Mouse (Mus musculus) heart, embryonic 11.5 days (tissue): ENCODE measurements around the gene Cecr2. TPM values are rescaled to one million over a fixed set of nuclear protein-coding genes. Genes with fewer than 3 reads are reported as not detected.

ENCODE experiments used
- ATAC-seq: fragments of 200-750 bp; cut with Nextera tagmentation; replicated peaks from 2 replicates; pipeline ENCODE4 v1.8.0; 2017; ENCODE audit warnings: moderate library complexity; ENCODE audit not compliant: insufficient number of reproducible peaks, low FRiP score, low TSS enrichment
- H3K27ac ChIP-seq: fragments of 300-500 bp; sonication (generic); 2 replicates; pipeline ENCODE4 v1.5.1; 2014; ENCODE audit warnings: mild to moderate bottlenecking, low read depth, low read length
- H3K27me3 ChIP-seq: fragments of 300-500 bp; sonication (generic); 2 replicates; pipeline ENCODE4 v1.6.1; 2014; ENCODE audit warnings: mild to moderate bottlenecking, low read length, mixed read lengths; ENCODE audit not compliant: control insufficient read depth, insufficient read depth
- H3K36me3 ChIP-seq: fragments of 300-500 bp; sonication (generic); 2 replicates; pipeline ENCODE4 v1.6.1; 2014; ENCODE audit warnings: mild to moderate bottlenecking, low read length, moderate library complexity, mixed read lengths; ENCODE audit not compliant: control insufficient read depth, insufficient read depth
- H3K4me1 ChIP-seq: fragments of 300-500 bp; sonication (generic); 2 replicates; pipeline ENCODE4 v1.6.1; 2014; ENCODE audit warnings: low read length; ENCODE audit not compliant: control insufficient read depth, insufficient read depth
- H3K4me2 ChIP-seq: fragments of 300-500 bp; sonication (generic); 2 replicates; pipeline ENCODE4 v1.6.1; 2014; ENCODE audit warnings: mild to moderate bottlenecking, moderate library complexity
- H3K4me3 ChIP-seq: fragments of 300-500 bp; sonication (generic); 2 replicates; pipeline ENCODE4 v1.5.1; 2014; ENCODE audit warnings: low read depth, low read length
- H3K9ac ChIP-seq: fragments of 300-500 bp; sonication (generic); 2 replicates; pipeline ENCODE4 v1.6.1; 2014; ENCODE audit warnings: mild to moderate bottlenecking, low read depth, low read length, moderate library complexity
- H3K9me3 ChIP-seq: fragments of 300-500 bp; sonication (generic); replicated peaks from 2 replicates; pipeline ENCODE4 v1.6.1; 2016; ENCODE audit warnings: low read length; ENCODE audit not compliant: control insufficient read depth
- WGBS: fragments of 180-500 bp; shearing (Covaris S2); extraction: QIAGEN DNeasy Blood & Tissue Kit; methylation state at CpG from one replicate; pipeline ENCODE4 v1.1.7; 2014; ENCODE audit not compliant: insufficient replicate concordance; 5-methylcytosine and 5-hydroxymethylcytosine counted together
- polyA plus RNA-seq: library from polyadenylated mRNA; unstranded; fragments of >200 nt; fragmentation: Nextera tagmentation; extraction: Ambion mirVana; gene quantifications from 2 replicates; pipeline ENCODE4 v1.2.1, GENCODE M21; 2014

Cecr2 gene
- polyA plus RNA-seq, 1 experiment from 2014 or later, result 4.2 TPM

DNA sequence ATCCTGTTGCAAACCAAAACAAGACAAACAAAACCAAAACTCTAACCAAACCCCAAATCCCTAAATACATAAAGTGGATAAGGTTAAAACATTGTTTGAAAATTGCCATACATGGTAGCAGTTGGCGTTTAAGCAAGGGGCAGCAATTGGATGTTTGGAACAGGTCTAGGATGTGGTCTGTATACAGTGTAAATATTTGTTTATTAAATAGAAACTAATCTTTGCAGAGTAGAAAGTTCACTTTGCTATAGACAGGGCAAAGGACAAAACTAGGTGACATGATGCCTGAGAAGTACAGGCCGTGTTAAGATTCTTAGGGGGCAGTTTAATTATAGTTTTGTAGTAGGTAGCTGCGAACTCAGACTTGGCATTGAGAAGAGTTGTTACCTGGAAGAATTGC, 18.6 kb downstream of the Cecr2 start:
- Histone ChIP-seq H3K27me3 (no peaks in the 10 kb centered on the region), H3K27ac (no peak overlapping the region), H3K4me1 (no peaks in the 10 kb centered on the region), H3K4me2 (no peak overlapping the region), H3K4me3 (no peak overlapping the region), H3K36me3 (no peaks in the 10 kb centered on the region), H3K9me3 (no peaks in the 10 kb centered on the region), H3K9ac (no peak overlapping the region)
- WGBS, result 91% methylated on average over 3 of the region's 3 CpGs
- no peak for ATAC-seq

- ATAC-seq, result no peak
- no peaks in the 10 kb centered on the region for H3K9me3 ChIP-seq
- no peaks in the 10 kb centered on the region for H3K27me3 ChIP-seq
- 79% methylated on average over 5 of the region's 5 CpGs for WGBS
- H3K9ac ChIP-seq, result no peak overlapping the region
- no peak overlapping the region for H3K27ac ChIP-seq
- H3K4me1 ChIP-seq, result no peaks in the 10 kb centered on the region
- H3K36me3 ChIP-seq, result no peaks in the 10 kb centered on the region
- H3K4me3 ChIP-seq, result no peak overlapping the region
- H3K4me2 ChIP-seq, result no peak overlapping the region
Observed at GRCm38 (mm10) chr6:120686872-120687650, 20.9 kb downstream of the Cecr2 start.

- Histone ChIP-seq H3K4me2 (no peak overlapping the region), H3K27me3 (no peaks in the 10 kb centered on the region), H3K4me3 (no peak overlapping the region), H3K4me1 (no peaks in the 10 kb centered on the region), H3K36me3 (no peaks in the 10 kb centered on the region), H3K9ac (no peak overlapping the region), H3K9me3 (no peaks in the 10 kb centered on the region), H3K27ac (no peak overlapping the region)
- ATAC-seq, result no peak
- WGBS, result 33% methylated on average over 4 of the region's 4 CpGs
Observed at GRCm38 (mm10) chr6:120700221-120700620, 34.1 kb downstream of the Cecr2 start.

GRCm38 (mm10) chr6:120704376-120704775, 38.2 kb downstream of the Cecr2 start:
- H3K4me1 ChIP-seq, result no peaks in the 10 kb centered on the region
- no peak overlapping the region for H3K27ac ChIP-seq
- H3K9me3 ChIP-seq, result no peaks in the 10 kb centered on the region
- no peaks in the 10 kb centered on the region for H3K27me3 ChIP-seq
- no peaks in the 10 kb centered on the region for H3K36me3 ChIP-seq
- no peak overlapping the region for H3K4me2 ChIP-seq
- H3K4me3 ChIP-seq, result no peak overlapping the region
- no peak for ATAC-seq
- no peak overlapping the region for H3K9ac ChIP-seq

GRCm38 (mm10) chr6:120708759-120709158, 42.6 kb downstream of the Cecr2 start:
- H3K27me3 ChIP-seq, result no peaks in the 10 kb centered on the region
- H3K4me2 ChIP-seq, result no peak overlapping the region
- H3K27ac ChIP-seq, result no peak overlapping the region
- 55% methylated on average over 1 of the region's 1 CpGs for WGBS
- H3K4me1 ChIP-seq, result no peaks in the 10 kb centered on the region
- no peak overlapping the region for H3K9ac ChIP-seq
- H3K36me3 ChIP-seq, result no peaks in the 10 kb centered on the region
- ATAC-seq, result no peak
- H3K4me3 ChIP-seq, result no peak overlapping the region
- no peaks in the 10 kb centered on the region for H3K9me3 ChIP-seq

GRCm38 (mm10) chr6:120714806-120715205, 48.6 kb downstream of the Cecr2 start:
- ATAC-seq, result no peak
- H3K4me2 ChIP-seq, result no peak overlapping the region
- no peak overlapping the region for H3K4me3 ChIP-seq
- no peaks in the 10 kb centered on the region for H3K9me3 ChIP-seq
- H3K4me1 ChIP-seq, result no peaks in the 10 kb centered on the region
- no peak overlapping the region for H3K27ac ChIP-seq
- 90% methylated on average over 3 of the region's 3 CpGs for WGBS
- no peak overlapping the region for H3K9ac ChIP-seq
- no peaks in the 10 kb centered on the region for H3K36me3 ChIP-seq
- no peaks in the 10 kb centered on the region for H3K27me3 ChIP-seq

DNA sequence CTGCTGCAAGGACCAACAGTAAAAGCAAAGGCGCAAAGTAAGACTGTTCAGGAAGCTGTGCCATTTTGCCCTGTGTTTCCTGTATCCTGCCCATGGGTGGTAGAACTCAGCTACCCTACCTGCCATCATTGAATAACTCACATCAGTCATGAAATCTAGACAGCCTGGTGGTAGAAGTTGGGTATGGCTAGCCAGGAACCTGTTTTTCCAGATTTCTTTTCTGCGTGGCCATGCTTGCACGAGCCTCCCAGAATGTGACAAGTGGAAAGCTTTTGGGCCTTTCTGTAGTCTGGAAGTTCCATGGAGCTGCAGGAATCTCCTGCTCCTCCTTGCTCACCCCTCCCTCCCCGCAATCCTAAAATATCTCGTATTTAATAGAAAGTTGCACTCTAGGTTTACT, 49.1 kb downstream of the Cecr2 start:
- no peaks in the 10 kb centered on the region for H3K27me3 ChIP-seq
- no peaks in the 10 kb centered on the region for H3K9me3 ChIP-seq
- 83% methylated on average over 5 of the region's 5 CpGs for whole genome bisulfite sequencing
- no peak overlapping the region for H3K4me2 ChIP-seq
- H3K4me3 ChIP-seq, result no peak overlapping the region
- no peak overlapping the region for H3K27ac ChIP-seq
- H3K36me3 ChIP-seq, result no peaks in the 10 kb centered on the region
- ATAC-seq, result no peak
- H3K4me1 ChIP-seq, result no peaks in the 10 kb centered on the region
- no peak overlapping the region for H3K9ac ChIP-seq

- no peaks in the 10 kb centered on the region for H3K36me3 ChIP-seq
- H3K27me3 ChIP-seq, result no peaks in the 10 kb centered on the region
- H3K4me2 ChIP-seq, result no peak overlapping the region
- no peak overlapping the region for H3K27ac ChIP-seq
- no peak overlapping the region for H3K9ac ChIP-seq
- no peaks in the 10 kb centered on the region for H3K9me3 ChIP-seq
- no peak overlapping the region for H3K4me3 ChIP-seq
- no peaks in the 10 kb centered on the region for H3K4me1 ChIP-seq
- no peak for ATAC-seq
Observed at GRCm38 (mm10) chr6:120715851-120716250, 49.7 kb downstream of the Cecr2 start.

GRCm38 (mm10) chr6:120716531-120716984, 50.4 kb downstream of the Cecr2 start:
- H3K9ac ChIP-seq, result no peak overlapping the region
- no peaks in the 10 kb centered on the region for H3K4me1 ChIP-seq
- H3K4me3 ChIP-seq, result no peak overlapping the region
- no peaks in the 10 kb centered on the region for H3K9me3 ChIP-seq
- no peaks in the 10 kb centered on the region for H3K36me3 ChIP-seq
- no peak overlapping the region for H3K4me2 ChIP-seq
- H3K27me3 ChIP-seq, result no peaks in the 10 kb centered on the region
- 14% methylated on average over 4 of the region's 4 CpGs for WGBS
- no peak for ATAC-seq
- H3K27ac ChIP-seq, result no peak overlapping the region
